Mouse (Mus musculus) midbrain, postnatal 0 days (tissue): ENCODE results near the gene Jag2. TPM values are rescaled to one million over a fixed set of nuclear protein-coding genes. Genes with fewer than 3 reads are reported as not detected.

ENCODE experiments used
- ATAC-seq: fragments of 200-750 bp; cut with Nextera tagmentation; 2 replicates; pipeline ENCODE4 v1.8.0; 2017; ENCODE audit warnings: moderate number of reproducible peaks, mild to moderate bottlenecking, moderate TSS enrichment, moderate library complexity; ENCODE audit not compliant: low FRiP score
- DNase-seq: peaks from one replicate; pipeline ENCODE4 v3.0.0-alpha.2; 2015; ENCODE audit warnings: low spot score
- H3K27ac ChIP-seq: fragments of 300-500 bp; sonication (generic); 2 replicates; pipeline ENCODE4 v1.5.1; 2014; ENCODE audit warnings: low read depth, mild to moderate bottlenecking, low read length, mixed read lengths
- H3K27me3 ChIP-seq: fragments of 300-500 bp; sonication (generic); 2 replicates; pipeline ENCODE4 v1.6.1; 2014; ENCODE audit warnings: low read length, control low read depth, mixed read lengths; ENCODE audit not compliant: insufficient read depth
- H3K36me3 ChIP-seq: fragments of 300-500 bp; sonication (generic); 2 replicates; pipeline ENCODE4 v1.6.1; 2014; ENCODE audit warnings: low read length, control low read depth, mixed read lengths; ENCODE audit not compliant: insufficient read depth
- H3K4me1 ChIP-seq: fragments of 300-500 bp; sonication (generic); 2 replicates; pipeline ENCODE4 v1.6.1; 2014; ENCODE audit warnings: mild to moderate bottlenecking, control low read depth, antibody characterized with exemption, low read length, mixed read lengths; ENCODE audit not compliant: insufficient read depth
- H3K4me2 ChIP-seq: fragments of 300-500 bp; sonication (generic); 2 replicates; pipeline ENCODE4 v1.6.1; 2014; ENCODE audit warnings: low read depth, mild to moderate bottlenecking, low read length, mixed read lengths; ENCODE audit not compliant: poor library complexity, severe bottlenecking
- H3K4me3 ChIP-seq: fragments of 300-500 bp; sonication (generic); 2 replicates; pipeline ENCODE4 v1.5.1; 2014; ENCODE audit warnings: low read depth, mild to moderate bottlenecking, low read length, moderate library complexity
- H3K9ac ChIP-seq: fragments of 300-500 bp; sonication (generic); replicated peaks from 2 replicates; pipeline ENCODE4 v1.6.1; 2014; ENCODE audit warnings: mild to moderate bottlenecking, low read length, moderate library complexity, mixed read lengths; ENCODE audit not compliant: poor library complexity, severe bottlenecking
- H3K9me3 ChIP-seq: fragments of 300-500 bp; sonication (generic); 2 replicates; pipeline ENCODE4 v1.6.1; 2016; ENCODE audit warnings: low read length, control low read depth
- CTCF ChIP-seq: IDR thresholded peaks from 2 replicates; pipeline ENCODE4 v1.5.1; 2016; ENCODE audit warnings: antibody characterized with exemption, mild to moderate bottlenecking
- WGBS: fragments of 180-500 bp; shearing (Covaris S2); extraction: QIAGEN DNeasy Blood & Tissue Kit; methylation state at CpG from one replicate; pipeline ENCODE4 v1.1.7; 2014; 5-methylcytosine and 5-hydroxymethylcytosine counted together
- polyA plus RNA-seq: library from polyadenylated mRNA; unstranded; fragments of >200 nt; fragmentation: Nextera tagmentation; extraction: Ambion mirVana; gene quantifications from 2 replicates; pipeline ENCODE4 v1.2.1, GENCODE M21; 2015
- total RNA-seq: library from RNA; depleted of rRNA; stranded (reverse); fragments of >200 nt; gene quantifications from 2 replicates; pipeline ENCODE4 v1.2.3, GENCODE M21; 2014

Jag2 gene
- total and polyA plus RNA-seq, 2 experiments from 2014 or later: 12.1 to 94.6 TPM

- H3K27ac ChIP-seq: no peak within 1 kb of the TSS
- H3K9ac ChIP-seq: no peak within 1 kb of the TSS
- DNase-seq: no peak
- no peaks in the 10 kb centered on the region for H3K27me3 ChIP-seq
- H3K9me3 ChIP-seq: no peaks in the 10 kb centered on the region
- no peak for TF ChIP-seq CTCF
- H3K4me2 ChIP-seq: no peak within 1 kb of the TSS
- H3K36me3 ChIP-seq: no peaks in the 10 kb centered on the region
- no peak within 1 kb of the TSS for H3K4me3 ChIP-seq
- WGBS: 71% methylated on average over 13 of the region's 13 CpGs
- no peaks in the 10 kb centered on the region for H3K4me1 ChIP-seq
- no peak for ATAC-seq
Measured at GRCm38 (mm10) chr12:112868178-112869087, 61.1 kb downstream of the Jag2 start, which contains the start of gene Gpr132. Gene Gpr132 (minus strand): TSS chr12:112868228.

- Histone ChIP-seq H3K9ac (no peak overlapping the region), H3K36me3 (no peaks in the 10 kb centered on the region), H3K4me3 (no peak overlapping the region), H3K4me1 (no peaks in the 10 kb centered on the region), H3K4me2 (no peak overlapping the region), H3K9me3 (no peaks in the 10 kb centered on the region), H3K27ac (no peak overlapping the region), H3K27me3 (no peaks in the 10 kb centered on the region)
- ATAC-seq (no peak), DNase-seq (no peak)
- 89% methylated on average over 7 of the region's 7 CpGs for WGBS
- TF ChIP-seq CTCF: no peak
Measured at GRCm38 (mm10) chr12:112867106-112867674, 62.4 kb downstream of the Jag2 start.

- Histone ChIP-seq H3K4me2 (no peak overlapping the region), H3K27ac (no peak overlapping the region), H3K4me3 (no peak overlapping the region), H3K36me3 (no peaks in the 10 kb centered on the region), H3K9me3 (no peaks in the 10 kb centered on the region), H3K4me1 (no peaks in the 10 kb centered on the region), H3K9ac (no peak overlapping the region), H3K27me3 (no peaks in the 10 kb centered on the region)
- 74% methylated on average over 8 of the region's 8 CpGs for WGBS
- ATAC-seq (no peak), DNase-seq (no peak)
- TF ChIP-seq CTCF: no peak
Measured at GRCm38 (mm10) chr12:112866467-112867080, 63.0 kb downstream of the Jag2 start.

- Histone ChIP-seq H3K4me3 (no peak overlapping the region), H3K27ac (no peak overlapping the region), H3K4me2 (no peak overlapping the region), H3K27me3 (no peaks in the 10 kb centered on the region), H3K36me3 (no peaks in the 10 kb centered on the region), H3K4me1 (no peaks in the 10 kb centered on the region), H3K9me3 (no peaks in the 10 kb centered on the region), H3K9ac (no peak overlapping the region)
- no peak for ATAC-seq
- DNase-seq: no peak
- 85% methylated on average over 7 of the region's 7 CpGs for WGBS
- no peak for TF ChIP-seq CTCF
Measured at GRCm38 (mm10) chr12:112864804-112865203, 64.8 kb downstream of the Jag2 start.

GRCm38 (mm10) chr12:112861911-112862321 is 67.7 kb downstream of the Jag2 start:
- Histone ChIP-seq H3K4me2 (no peak overlapping the region), H3K27me3 (no peaks in the 10 kb centered on the region), H3K9me3 (no peaks in the 10 kb centered on the region), H3K4me3 (no peak overlapping the region), H3K9ac (no peak overlapping the region), H3K36me3 (no peaks in the 10 kb centered on the region), H3K4me1 (no peaks in the 10 kb centered on the region), H3K27ac (no peak overlapping the region)
- no peak for TF ChIP-seq CTCF
- WGBS: 59% methylated on average over 9 of the region's 9 CpGs
- no peak for DNase-seq
- ATAC-seq: no peak

GRCm38 (mm10) chr12:112860765-112861164 is 68.8 kb downstream of the Jag2 start:
- Histone ChIP-seq H3K4me1 (no peaks in the 10 kb centered on the region), H3K27ac (no peak overlapping the region), H3K9me3 (no peaks in the 10 kb centered on the region), H3K4me3 (no peak overlapping the region), H3K9ac (no peak overlapping the region), H3K36me3 (no peaks in the 10 kb centered on the region), H3K4me2 (no peak overlapping the region), H3K27me3 (no peaks in the 10 kb centered on the region)
- WGBS: 75% methylated on average over 7 of the region's 7 CpGs
- no peak for DNase-seq
- TF ChIP-seq CTCF: no peak
- ATAC-seq: no peak
